Mouse (Mus musculus): ENCODE measurements around the gene Bak1.
"Not testable (repeated sequence)": the region's sequence is repeated elsewhere in the genome, so short reads cannot be mapped to it uniquely, and the experiment has no call there.

The Bak1 gene

GRCm38 (mm10) chr17:26977354-26977753, 51.5 kb downstream of the Bak1 start:
- not testable (repeated sequence) for DNase-seq

GRCm38 (mm10) chr17:26975415-26975814, 53.4 kb downstream of the Bak1 start:
- no peak for DNase-seq

- no peak for DNase-seq
Measured at GRCm38 (mm10) chr17:26974547-26974946, 54.3 kb downstream of the Bak1 start.

GRCm38 (mm10) chr17:26972703-26973574, 55.9 kb downstream of the Bak1 start, which contains the start of gene Zbtb9:
Gene Zbtb9 (plus strand): TSS chr17:26973167.
- DNase-seq, result peak; percentile 93

GRCm38 (mm10) chr17:26972107-26972506, 56.7 kb downstream of the Bak1 start:
- no peak for DNase-seq

- DNase-seq, result no peak
Measured at GRCm38 (mm10) chr17:26971247-26971905, 57.4 kb downstream of the Bak1 start.

- DNase-seq, result no peak
Measured at GRCm38 (mm10) chr17:26970221-26970620, 58.6 kb downstream of the Bak1 start.
